Mouse (Mus musculus) ES-Bruce4 (cell line): ENCODE measurements around the gene Ypel1. TPM values are rescaled to one million over a fixed set of nuclear protein-coding genes. Genes with fewer than 3 reads are reported as not detected.

Source experiments
- H3K27ac ChIP-seq: 2 replicates; pipeline ENCODE4 v1.5.1; 2012; ENCODE audit warnings: low read length, inconsistent platforms; ENCODE audit not compliant: insufficient read depth
- H3K27me3 ChIP-seq: 2 replicates; pipeline ENCODE4 v1.6.1; 2012; ENCODE audit warnings: mild to moderate bottlenecking, low read length, inconsistent platforms; ENCODE audit not compliant: control insufficient read depth, poor library complexity, insufficient read depth, severe bottlenecking
- H3K36me3 ChIP-seq: 2 replicates; pipeline ENCODE4 v1.6.1; 2012; ENCODE audit warnings: inconsistent platforms, mild to moderate bottlenecking, low read length, moderate library complexity; ENCODE audit not compliant: control insufficient read depth, poor library complexity, insufficient read depth, severe bottlenecking
- H3K4me1 ChIP-seq: one replicate; pipeline ENCODE4 v1.8.1; 2011; ENCODE audit warnings: low read length; ENCODE audit not compliant: control insufficient read depth, insufficient read depth
- H3K4me3 ChIP-seq: 2 replicates; pipeline ENCODE4 v1.5.1; 2011; ENCODE audit warnings: low read depth, mild to moderate bottlenecking, low read length
- H3K9ac ChIP-seq: 2 replicates; pipeline ENCODE4 v1.6.1; 2012; ENCODE audit warnings: low read depth, mild to moderate bottlenecking, inconsistent platforms; ENCODE audit not compliant: poor library complexity, severe bottlenecking
- H3K9me3 ChIP-seq: replicated peaks from 2 replicates; pipeline ENCODE4 v1.6.1; 2012; ENCODE audit warnings: mild to moderate bottlenecking, low read length, inconsistent platforms; ENCODE audit not compliant: control insufficient read depth, poor library complexity, insufficient read depth, severe bottlenecking
- CTCF ChIP-seq: IDR thresholded peaks from one replicate; pipeline ENCODE4 v1.8.1; 2011; ENCODE audit warnings: low read depth, low read length
- EP300 ChIP-seq: IDR thresholded peaks from 2 replicates; pipeline ENCODE4 v1.6.1; 2011; ENCODE audit warnings: low read depth, low read length; ENCODE audit not compliant: insufficient read depth
- POLR2A ChIP-seq: IDR thresholded peaks from one replicate; pipeline ENCODE4 v1.8.1; 2011; ENCODE audit warnings: low read length; ENCODE audit not compliant: insufficient read depth
- polyA plus RNA-seq: library from polyadenylated mRNA; stranded (reverse); fragments of >200 nt; gene quantifications from 2 replicates; pipeline ENCODE4 v1.2.4, GENCODE M21; 2011; ENCODE audit warnings: low read depth; ENCODE audit not compliant: missing spikeins, insufficient read depth, insufficient read length

Ypel1 gene
- polyA plus RNA-seq, 1 experiment, result 6.9 TPM

GRCm38 (mm10) chr16:17131191-17132088 lies 61.9 kb downstream of the Ypel1 start:
- TF ChIP-seq POLR2A, result no peak
- TF ChIP-seq EP300, result no peak
- no peak for TF ChIP-seq CTCF
- H3K36me3 ChIP-seq, result no peaks in the 10 kb centered on the region
- no peak overlapping the region for H3K27ac ChIP-seq
- H3K4me1 ChIP-seq, result no peaks in the 10 kb centered on the region
- peak overlapping the region; percentile 89 for H3K4me3 ChIP-seq
- no peaks in the 10 kb centered on the region for H3K27me3 ChIP-seq
- peak overlapping the region; percentile 78 for H3K9ac ChIP-seq
- H3K9me3 ChIP-seq, result no peaks in the 10 kb centered on the region

- Histone ChIP-seq H3K9ac (peak within 1 kb of the TSS; percentile 78), H3K27ac (no peak within 1 kb of the TSS)
Observed at GRCm38 (mm10) chr16:17132089-17132905, 62.8 kb downstream of the Ypel1 start, which contains the start of gene Sdf2l1. TSS of gene Sdf2l1 (minus strand) at chr16:17132383.

GRCm38 (mm10) chr16:17132906-17133200 lies 63.4 kb downstream of the Ypel1 start:
- H3K27ac ChIP-seq, result no peak overlapping the region
- no peaks in the 10 kb centered on the region for H3K9me3 ChIP-seq
- H3K4me3 ChIP-seq, result peak overlapping the region; percentile 43; the same call in 1 of the 2 replicates
- H3K36me3 ChIP-seq, result no peaks in the 10 kb centered on the region
- peak overlapping the region; percentile 63 for H3K9ac ChIP-seq
- no peaks in the 10 kb centered on the region for H3K27me3 ChIP-seq
- TF ChIP-seq POLR2A, result no peak
- no peak for TF ChIP-seq CTCF
- no peak for TF ChIP-seq EP300
- no peaks in the 10 kb centered on the region for H3K4me1 ChIP-seq

More at GRCm38 (mm10) chr16:17132089-17132905, 62.8 kb downstream of the Ypel1 start, which contains the start of gene Sdf2l1:
- no peaks in the 10 kb centered on the region for H3K4me1 ChIP-seq
- peak within 1 kb of the TSS; percentile 89 for H3K4me3 ChIP-seq
- no peaks in the 10 kb centered on the region for H3K36me3 ChIP-seq
- TF ChIP-seq POLR2A (peak; percentile 46), CTCF (peak; percentile 63), EP300 (no peak)
- H3K27me3 ChIP-seq, result no peaks in the 10 kb centered on the region
- no peaks in the 10 kb centered on the region for H3K9me3 ChIP-seq

Other genes starting within 250 kb of the Ypel1 start
- gene Spag6l, start 240.2 kb upstream of the Ypel1 start, polyA plus RNA-seq, result 0.64 and 1.2 TPM in 2 replicates
- gene Igll1, start 205.7 kb upstream of the Ypel1 start, polyA plus RNA-seq, result not detected in 2 replicates
- 195 and 196 TPM in 2 replicates for gene Top3b, start 199.0 kb upstream of the Ypel1 start, polyA plus RNA-seq
- 2.6 and 3.4 TPM in 2 replicates for gene Vpreb1, start 198.9 kb upstream of the Ypel1 start, polyA plus RNA-seq
- 26.5 and 27.5 TPM in 2 replicates for gene Ppm1f, start 173.2 kb upstream of the Ypel1 start, polyA plus RNA-seq
- 327 and 351 TPM in 2 replicates for gene Mapk1, start 86.3 kb upstream of the Ypel1 start, polyA plus RNA-seq
- 128 and 139 TPM in 2 replicates for gene Ppil2, start 41.6 kb downstream of the Ypel1 start, polyA plus RNA-seq
- gene 2610318N02Rik, start 55.5 kb downstream of the Ypel1 start, polyA plus RNA-seq, result 44.0 and 55.6 TPM in 2 replicates
- 21.0 and 26.1 TPM in 2 replicates for gene Sdf2l1, start 62.7 kb downstream of the Ypel1 start, polyA plus RNA-seq
- 15.3 and 15.5 TPM in 2 replicates for gene Ydjc, start 74.9 kb downstream of the Ypel1 start, polyA plus RNA-seq
- gene Ccdc116, start 77.5 kb downstream of the Ypel1 start, polyA plus RNA-seq, result 1.5 and 1.7 TPM in 2 replicates
- 203 and 207 TPM in 2 replicates for gene Ube2l3, start 133.0 kb downstream of the Ypel1 start, polyA plus RNA-seq
- 0.63 and 0.90 TPM in 2 replicates for gene Rimbp3, start 138.9 kb downstream of the Ypel1 start, polyA plus RNA-seq
- gene Hic2, start 163.9 kb downstream of the Ypel1 start, polyA plus RNA-seq, result 40.9 and 43.5 TPM in 2 replicates
- 9.6 and 10.5 TPM in 2 replicates for gene Tmem191c, start 206.4 kb downstream of the Ypel1 start, polyA plus RNA-seq